Mouse (Mus musculus) right cerebral cortex, postnatal 10 days (tissue): ENCODE measurements around the gene Olfr1199.

Experiments
- DNase-seq, 2 experiments: peaks; one replicate each; pipeline ENCODE4 v3.0.0; 2021; ENCODE audit warnings: low spot score in 2 of 2

Olfr1199 gene

GRCm38 (mm10) chr2:88760369-88760768 lies at the start of gene Olfr1199:
TSS of gene Olfr1199 (minus strand) at chr2:88760469.
- no peak for DNase-seq

GRCm38 (mm10) chr2:88792736-88793135 lies 32.5 kb upstream of the Olfr1199 start, which contains the start of gene Olfr1201:
TSS of gene Olfr1201 (plus strand) at chr2:88793036.
- no peak for DNase-seq

- DNase-seq: no peak
Measured at GRCm38 (mm10) chr2:88770388-88770787, 10.1 kb upstream of the Olfr1199 start, which contains the start of gene Olfr1200. TSS of gene Olfr1200 (minus strand) at chr2:88770488.

- no peak for DNase-seq
Measured at GRCm38 (mm10) chr2:88751270-88751669, 9.0 kb downstream of the Olfr1199 start, which contains the start of gene Olfr1198. TSS of gene Olfr1198 (minus strand) at chr2:88751370.

- no peak for DNase-seq
Measured at GRCm38 (mm10) chr2:88743379-88743778, 16.9 kb downstream of the Olfr1199 start.

- DNase-seq: no peak
Measured at GRCm38 (mm10) chr2:88732266-88732665, 28.0 kb downstream of the Olfr1199 start, which contains the start of gene Olfr1197. TSS of gene Olfr1197 (minus strand) at chr2:88732366.

- DNase-seq: no peak
Measured at GRCm38 (mm10) chr2:88704497-88704896, 55.8 kb downstream of the Olfr1199 start, which contains the start of gene Olfr1196. TSS of gene Olfr1196 (minus strand) at chr2:88704597.
